Mouse (Mus musculus): ENCODE results near the gene Ran.
"Not testable (repeated sequence)": the region's sequence is repeated elsewhere in the genome, so short reads cannot be mapped to it uniquely, and the experiment has no call there.

Gene Ran

GRCm38 (mm10) chr5:129019497-129020299 lies at the start of gene Ran:
Gene Ran, plus strand, starts transcription at chr5:129020069.
- DNase-seq (ENCODE audit: extremely low spot score, low spot score) = peak; percentile 96

GRCm38 (mm10) chr5:128970878-128971277 lies 49.0 kb upstream of the Ran start:
- no peak for DNase-seq (ENCODE audit: extremely low spot score, low spot score)

GRCm38 (mm10) chr5:128971298-128971697 lies 48.6 kb upstream of the Ran start:
- DNase-seq (ENCODE audit: extremely low spot score, low spot score) = peak; percentile 83

- DNase-seq (ENCODE audit: extremely low spot score, low spot score) = peak; percentile 51
Observed at GRCm38 (mm10) chr5:128976266-128976665, 43.6 kb upstream of the Ran start.

GRCm38 (mm10) chr5:128977466-128977865 lies 42.4 kb upstream of the Ran start:
- not testable (repeated sequence) for DNase-seq (ENCODE audit: extremely low spot score, low spot score)

- no peak for DNase-seq (ENCODE audit: extremely low spot score, low spot score)
Observed at GRCm38 (mm10) chr5:128978957-128979356, 40.9 kb upstream of the Ran start.

- no peak for DNase-seq (ENCODE audit: extremely low spot score, low spot score)
Observed at GRCm38 (mm10) chr5:128980857-128981256, 39.0 kb upstream of the Ran start.

- DNase-seq (ENCODE audit: extremely low spot score, low spot score) = peak; percentile 83
Observed at GRCm38 (mm10) chr5:128981607-128982006, 38.3 kb upstream of the Ran start.

- DNase-seq (ENCODE audit: extremely low spot score, low spot score) = no peak
Observed at GRCm38 (mm10) chr5:128984536-128984935, 35.3 kb upstream of the Ran start.

- no peak for DNase-seq (ENCODE audit: extremely low spot score, low spot score)
Observed at GRCm38 (mm10) chr5:128985946-128986345, 33.9 kb upstream of the Ran start.

GRCm38 (mm10) chr5:128987141-128987954 lies 32.5 kb upstream of the Ran start:
- DNase-seq (ENCODE audit: extremely low spot score, low spot score) = no peak

GRCm38 (mm10) chr5:129000706-129001468 lies 19.0 kb upstream of the Ran start:
- no peak for DNase-seq (ENCODE audit: extremely low spot score, low spot score)

- no peak for DNase-seq (ENCODE audit: extremely low spot score, low spot score)
Observed at GRCm38 (mm10) chr5:129002571-129003011, 17.3 kb upstream of the Ran start.

GRCm38 (mm10) chr5:129005416-129005815 lies 14.5 kb upstream of the Ran start:
- no peak for DNase-seq (ENCODE audit: extremely low spot score, low spot score)

GRCm38 (mm10) chr5:129006031-129006788 lies 13.7 kb upstream of the Ran start:
- no peak for DNase-seq (ENCODE audit: extremely low spot score, low spot score)

GRCm38 (mm10) chr5:129007105-129007957 lies 12.5 kb upstream of the Ran start:
- no peak for DNase-seq (ENCODE audit: extremely low spot score, low spot score)

GRCm38 (mm10) chr5:129008008-129008407 lies 11.9 kb upstream of the Ran start:
- DNase-seq (ENCODE audit: extremely low spot score, low spot score) = no peak

GRCm38 (mm10) chr5:129008412-129008826 lies 11.4 kb upstream of the Ran start, which contains the start of gene Stx2:
Gene Stx2, minus strand, starts transcription at chr5:129008574.
- peak; percentile 88 for DNase-seq (ENCODE audit: extremely low spot score, low spot score)

GRCm38 (mm10) chr5:129009577-129009976 lies 10.3 kb upstream of the Ran start:
- DNase-seq (ENCODE audit: extremely low spot score, low spot score) = no peak

GRCm38 (mm10) chr5:129010937-129011336 lies 8.9 kb upstream of the Ran start:
- no peak for DNase-seq (ENCODE audit: extremely low spot score, low spot score)
